Mouse (Mus musculus) activated CD4-positive, CD25-positive, alpha-beta regulatory T cell, adult 9 weeks (primary cell): ENCODE measurements around the gene 1810024B03Rik. TPM values are rescaled to one million over a fixed set of nuclear protein-coding genes. Genes with fewer than 3 reads are reported as not detected.

Experiments used
- polyA plus RNA-seq: library from polyadenylated mRNA; unstranded; fragments of 100-300 nt; shearing (Covaris generic); gene quantifications from one replicate; pipeline ENCODE4 v1.2.1, GENCODE M21; 2017

1810024B03Rik gene
- 0.65 TPM for polyA plus RNA-seq

DNA sequence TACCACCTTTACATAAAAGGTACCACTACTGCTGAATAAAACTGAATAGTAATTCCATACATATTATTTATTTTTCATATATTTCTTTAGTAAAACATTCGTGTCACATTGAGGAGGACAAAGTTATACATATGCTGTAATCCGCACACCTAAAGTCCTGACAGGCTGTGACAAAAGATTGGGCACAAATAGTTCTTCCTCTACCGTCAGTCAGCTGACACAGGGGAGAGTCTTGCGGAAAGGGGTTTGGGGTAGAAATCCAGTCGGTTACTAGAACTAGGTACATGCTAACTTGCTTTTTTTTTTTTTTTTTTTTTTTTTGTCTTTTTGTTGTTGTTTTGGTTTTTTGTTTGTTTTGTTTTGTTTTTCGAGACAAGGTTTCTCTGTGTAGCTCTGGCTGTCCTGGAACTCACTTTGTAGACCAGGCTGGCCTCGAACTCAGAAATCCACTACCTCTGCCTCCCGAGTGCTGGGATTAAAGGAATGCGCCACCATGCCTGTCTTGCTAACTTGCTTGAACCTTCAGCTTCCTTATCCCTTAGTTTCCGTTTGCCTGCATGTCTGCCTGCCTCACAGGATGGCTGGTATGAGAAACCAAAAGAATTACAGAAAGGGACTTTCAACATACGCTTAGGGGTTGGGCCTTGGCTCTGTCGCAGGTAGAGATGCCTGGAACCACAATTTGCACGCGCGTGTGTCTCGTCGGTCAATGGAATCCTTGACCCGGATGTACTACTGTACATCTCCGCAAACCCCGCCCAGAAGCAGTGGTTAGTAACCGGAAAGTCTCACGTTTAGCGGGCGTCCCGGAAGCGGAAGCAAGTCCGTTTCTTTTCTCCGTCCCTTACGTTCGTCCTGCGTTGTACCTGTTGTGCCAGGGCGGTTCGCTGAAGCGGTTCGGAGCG, at the start of gene 1810024B03Rik, which contains the start of gene Snrnp200:
TSS of gene 1810024B03Rik (minus strand) at position 734 of the 905 bp plus-strand sequence.
TSS of gene Snrnp200 (plus strand) at position 840 of the 905 bp plus-strand sequence.

DNA sequence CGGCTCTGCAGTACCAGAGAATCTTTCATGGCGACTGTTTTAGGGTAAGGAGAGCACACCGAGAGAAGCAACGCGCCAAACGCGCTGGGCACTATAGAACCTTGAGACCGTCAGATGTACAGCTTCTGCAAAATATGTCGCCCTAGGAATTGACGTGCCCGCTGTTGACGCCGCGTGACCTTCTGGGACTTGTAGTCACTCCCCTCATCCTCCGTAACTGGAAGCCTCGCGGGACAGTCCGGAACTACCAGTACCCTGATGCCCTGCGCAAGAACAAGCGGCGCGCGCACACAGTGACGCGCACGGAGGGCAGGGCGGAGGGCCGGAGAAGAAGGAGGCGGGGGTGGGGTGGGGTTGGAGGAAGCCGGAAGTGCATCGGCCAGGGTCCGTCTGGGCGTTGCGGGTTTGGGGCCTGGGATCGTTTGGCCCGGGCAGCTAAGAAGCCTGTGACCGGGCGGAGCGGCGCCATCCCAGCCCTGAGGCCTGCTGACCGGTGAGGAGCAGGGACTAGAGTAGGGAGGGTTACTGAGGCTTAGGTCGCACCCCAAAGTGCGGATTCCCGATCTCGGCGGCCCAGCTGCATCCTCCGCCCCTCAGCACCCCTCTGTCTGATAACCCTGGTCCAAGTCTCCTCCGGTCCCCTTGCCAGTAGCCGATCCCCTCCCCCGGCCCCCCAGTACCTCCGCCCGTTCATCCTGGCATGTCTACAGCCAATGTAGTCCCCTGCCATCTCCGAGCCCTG, 39.7 kb upstream of the 1810024B03Rik start, which contains the start of the genes Ciao1 and Tmem127:
TSS of gene Ciao1 (minus strand) at position 225 of the 742 bp plus-strand sequence.
TSS of gene Tmem127 (plus strand) at position 317 of the 742 bp plus-strand sequence.

DNA sequence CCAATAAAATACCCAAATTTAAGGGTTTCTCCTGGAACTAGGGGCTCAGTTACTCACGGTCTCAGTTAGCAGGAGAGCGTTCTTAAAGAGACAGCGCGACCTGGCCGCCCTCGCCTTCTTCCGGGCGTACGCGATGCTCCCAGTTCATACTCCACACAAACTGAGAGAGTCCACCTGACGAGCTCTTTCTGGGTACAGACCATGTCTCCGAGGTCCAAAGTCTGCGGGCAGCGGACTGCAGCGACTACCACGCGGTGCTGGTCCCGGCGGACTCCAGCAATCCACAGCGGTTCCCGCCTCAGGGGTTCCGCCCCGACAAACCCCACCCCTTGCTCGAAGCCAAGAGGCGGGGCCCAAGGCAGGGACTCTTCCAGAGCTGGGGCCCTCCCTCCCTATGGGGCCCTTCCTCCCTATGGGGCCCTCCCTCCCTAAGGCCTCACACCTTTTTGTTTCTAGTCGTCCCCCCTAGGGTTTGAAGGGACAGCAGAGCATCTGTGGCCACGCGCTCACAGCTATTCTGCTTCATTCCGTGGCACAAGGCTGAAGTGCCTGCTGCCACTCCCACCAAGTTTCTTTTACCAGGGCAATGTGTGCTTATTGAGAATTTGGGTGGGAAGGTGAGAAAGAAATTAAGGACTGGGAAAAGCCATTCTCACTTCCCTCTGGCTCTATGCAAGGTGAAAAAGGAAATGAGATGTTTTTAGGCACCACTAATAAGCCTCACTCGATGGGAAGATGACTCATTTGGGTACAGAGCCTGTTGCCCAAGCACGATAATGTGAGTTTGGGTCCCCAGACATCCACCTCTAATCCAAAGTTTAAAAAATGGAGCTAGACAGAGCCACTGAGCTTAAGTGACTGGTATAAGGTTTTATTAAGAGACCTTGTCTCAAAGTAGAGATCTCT, 64.7 kb downstream of the 1810024B03Rik start, which contains the start of gene Itpripl1:
TSS of gene Itpripl1 (minus strand) at position 285 of the 906 bp plus-strand sequence.

Other genes with a start within 250 kb of the 1810024B03Rik start
- 20.6 TPM for gene Ap4e1, start 199.6 kb downstream of the 1810024B03Rik start, polyA plus RNA-seq
- gene Blvra, start 137.6 kb downstream of the 1810024B03Rik start, polyA plus RNA-seq, result 86.1 TPM
- 10.0 TPM for gene Ncaph, start 74.3 kb downstream of the 1810024B03Rik start, polyA plus RNA-seq
- gene Itpripl1, start 64.8 kb downstream of the 1810024B03Rik start, polyA plus RNA-seq, result 8.3 TPM
- 113 TPM for gene Snrnp200, start 106 bp upstream of the 1810024B03Rik start, polyA plus RNA-seq
- 100 TPM for gene Ciao1, start 39.5 kb upstream of the 1810024B03Rik start, polyA plus RNA-seq
- 28.1 TPM for gene Tmem127, start 39.6 kb upstream of the 1810024B03Rik start, polyA plus RNA-seq
- gene Stard7, start 61.9 kb upstream of the 1810024B03Rik start, polyA plus RNA-seq, result 30.1 TPM
- 14.2 TPM for gene Dusp2, start 127.9 kb upstream of the 1810024B03Rik start, polyA plus RNA-seq
- gene Astl, start 130.4 kb upstream of the 1810024B03Rik start, polyA plus RNA-seq, result not detected
- not detected for gene Adra2b, start 154.9 kb upstream of the 1810024B03Rik start, polyA plus RNA-seq
- 0.44 TPM for gene Gpat2, start 216.9 kb upstream of the 1810024B03Rik start, polyA plus RNA-seq
- gene Fahd2a, start 236.3 kb upstream of the 1810024B03Rik start, polyA plus RNA-seq, result 29.8 TPM